ENCODE assay signal across 8 mouse cellular contexts in genomic region chr2:4018431-4018876, GRCm38 (mm10). TPM values are rescaled to one million over a fixed set of nuclear protein-coding genes. Genes with fewer than 3 reads are reported as not detected.
DNase-seq lines count a peak whose midpoint lies in the region; ATAC-seq and TF ChIP-seq lines count a peak whose summit lies in the region.

No protein-coding gene starts in this region.

- 37% methylated on average over 11 of the region's 11 CpGs for WGBS in heart, embryonic 15.5 days
- WGBS in olfactory bulb, adult 2 months: 21% methylated on average over 11 of the region's 11 CpGs

- no peaks in the 10 kb centered on the region for H3K27me3 ChIP-seq in heart, embryonic 15.5 days

- H3K36me3 ChIP-seq in heart, embryonic 15.5 days: no peaks in the 10 kb centered on the region

- intact Hi-C loops in heart, postnatal 25 days (cut with DNase I): no loop called here

- peaks cover 6% of the 10 kb centered on the region; the same call in 1 of the 2 replicates for H3K4me1 ChIP-seq in heart, embryonic 15.5 days (replicated peaks)
- H3K4me1 ChIP-seq in olfactory bulb, adult 2 months (ENCODE audit: control insufficient read depth, insufficient read depth, low read length): peaks cover 4% of the 10 kb centered on the region

- H3K4me3 ChIP-seq in heart, embryonic 15.5 days: peak overlapping the region; percentile 0; the same call in 1 of the 2 replicates
- peak overlapping the region; percentile 52 for H3K4me3 ChIP-seq in olfactory bulb, adult 2 months (ENCODE audit: insufficient read depth, low read depth, low read length)

- TF ChIP-seq POLR2A in olfactory bulb, adult 2 months (IDR thresholded peaks at IDR 0.05; ENCODE audit: insufficient read depth, low read depth, low read length): no peak

- no peak overlapping the region for H3K27ac ChIP-seq in heart, embryonic 15.5 days
- peak overlapping the region; percentile 63 for H3K27ac ChIP-seq in olfactory bulb, adult 2 months (ENCODE audit: insufficient read depth, low read depth, low read length)

- peak overlapping the region; percentile 27 for H3K4me2 ChIP-seq in heart, embryonic 15.5 days

- ATAC-seq in heart, embryonic 15.5 days (replicated peaks; ENCODE audit: insufficient number of reproducible peaks, insufficient read depth, low FRiP score, low read depth): 0 out of 2 replicates have a peak, but pooled peaks have one; percentile 31

- no peaks in the 10 kb centered on the region for H3K9me3 ChIP-seq in heart, embryonic 15.5 days (replicated peaks)

- H3K9ac ChIP-seq in heart, embryonic 15.5 days: no peak overlapping the region

- no peak for TF ChIP-seq CTCF in olfactory bulb, adult 2 months (IDR thresholded peaks at IDR 0.05; ENCODE audit: insufficient read depth, low read depth, low read length)

- DNase-seq in heart, postnatal 25 days (ENCODE audit: low spot score): no peak
- DNase-seq in cerebellum, postnatal 14 days: peak; percentile 10 to 22
- DNase-seq in frontal cortex, postnatal 25 days (ENCODE audit: low spot score in 2 of 2): peak; percentile 34 to 39
- DNase-seq in left cerebral cortex, adult 8-10 months (ENCODE audit: low spot score in 2 of 2): peak; percentile 50 to 59
- DNase-seq in B cell, adult 2 months: no peak
- no peak for DNase-seq in urinary bladder, postnatal 25 days (ENCODE audit: low spot score)

RNA-seq across cellular contexts. Expression of gene Frmd4a, which starts 0.9 kb away (rescaled TPM):
- polyA plus RNA-seq in heart, embryonic 15.5 days (2015; fragmentation: Nextera tagmentation; extraction: Ambion mirVana): 15.6 and 22.7 TPM in 2 replicates
- total RNA-seq in heart, postnatal 25 days (2021): 10 to 100 TPM; 21.6 to 31.3 TPM
- total RNA-seq in left cerebral cortex, adult 8-10 months (2022): 10 to 100 TPM; 49.9 to 53.7 (median 53.6) TPM
- polyA plus RNA-seq in olfactory bulb, adult 2 months (2012; ENCODE audit: insufficient read depth, insufficient read length, low replicate concordance, missing spikeins): 94.0 TPM in 1 of 2 replicates, not detected in the other

Comparison
In these comparisons a context has a peak if more than half of its experiments do, and no peak if none do; other contexts are left out.
1. DNase-seq: peak in cerebellum, postnatal 14 days (2 of 2), frontal cortex, postnatal 25 days (2 of 2) and left cerebral cortex, adult 8-10 months (2 of 2); none in heart, postnatal 25 days (single experiment), B cell, adult 2 months (0 of 2) and urinary bladder, postnatal 25 days (single experiment).